Mouse (Mus musculus): ENCODE results near the gene Grin2c. TPM values are rescaled to one million over a fixed set of nuclear protein-coding genes. Genes with fewer than 3 reads are reported as not detected.

Grin2c gene
- polyA plus RNA-seq, 1 experiment from 2014 or later: not detected

DNA sequence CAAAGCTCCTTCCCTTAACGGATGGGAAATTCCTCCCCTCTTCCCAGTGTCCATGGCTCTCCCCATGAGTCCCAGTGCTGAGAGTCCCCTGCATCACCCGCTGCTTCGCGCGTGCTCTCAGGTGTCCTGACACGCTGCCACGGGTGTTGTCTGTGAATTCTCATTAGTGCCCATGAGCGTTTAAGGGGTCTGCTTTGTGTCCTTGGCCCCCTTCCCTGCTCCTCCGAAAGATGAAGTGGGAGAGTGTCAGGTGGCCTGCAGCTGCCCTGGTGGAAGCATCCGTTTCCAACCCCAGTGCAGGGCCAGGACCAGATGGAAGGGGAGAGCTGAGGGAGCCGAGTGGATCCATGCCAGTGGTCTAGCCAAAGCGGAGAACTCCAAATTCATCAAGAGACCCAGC, 58.9 kb downstream of the Grin2c start:
- WGBS: 83% methylated on average over 12 of the region's 12 CpGs
- peaks cover 31% of the 10 kb centered on the region for H3K36me3 ChIP-seq (replicated peaks)

DNA sequence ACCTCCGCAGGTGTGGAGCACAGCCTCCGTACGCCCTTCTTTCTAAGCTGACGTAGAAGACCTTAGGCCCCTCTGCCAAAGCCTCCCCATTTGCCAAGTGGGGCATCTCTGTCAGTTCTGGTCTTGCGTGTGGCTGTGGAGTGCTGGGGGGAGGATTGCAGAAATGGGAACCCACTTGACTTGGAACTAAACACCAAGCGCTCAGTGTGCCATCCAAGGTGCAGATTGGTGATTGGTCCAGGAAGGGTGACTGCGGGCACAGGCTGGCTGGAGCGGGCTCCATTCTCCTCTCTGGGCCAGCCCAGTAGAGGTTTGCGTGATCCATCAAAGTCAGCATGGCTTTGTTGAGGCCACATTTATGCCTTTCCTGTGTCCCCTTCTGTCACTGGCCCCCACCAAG, 64.3 kb downstream of the Grin2c start:
- no peak overlapping the region for H3K4me3 ChIP-seq (replicated peaks)
- H3K9ac ChIP-seq: no peak overlapping the region
- no peak overlapping the region for H3K4me2 ChIP-seq
- no peak for ATAC-seq (ENCODE audit: low FRiP score)
- no peaks in the 10 kb centered on the region; the same call in 1 of the 2 replicates for H3K4me1 ChIP-seq
- WGBS: 93% methylated on average over 9 of the region's 9 CpGs
- peaks cover 22% of the 10 kb centered on the region for H3K36me3 ChIP-seq (replicated peaks)
- H3K27me3 ChIP-seq: no peaks in the 10 kb centered on the region
- no peak overlapping the region for H3K27ac ChIP-seq
- H3K9me3 ChIP-seq: no peaks in the 10 kb centered on the region

More for the DNA sequence above, 58.9 kb downstream of the Grin2c start:
- H3K4me2 ChIP-seq: no peak overlapping the region
- H3K4me1 ChIP-seq: peaks cover 12% of the 10 kb centered on the region; the same call in 1 of the 2 replicates
- H3K4me3 ChIP-seq (replicated peaks): no peak overlapping the region
- H3K27me3 ChIP-seq: no peaks in the 10 kb centered on the region
- no peak overlapping the region for H3K27ac ChIP-seq
- no peak overlapping the region for H3K9ac ChIP-seq
- no peaks in the 10 kb centered on the region for H3K9me3 ChIP-seq
- no peak for ATAC-seq (ENCODE audit: low FRiP score)

- 16% methylated on average over 12 of the region's 12 CpGs for WGBS
- Histone ChIP-seq H3K9ac (no peak overlapping the region), H3K4me1 (no peaks in the 10 kb centered on the region; the same call in 1 of the 2 replicates), H3K4me2 (no peak overlapping the region), H3K27ac (no peak overlapping the region), H3K27me3 (no peaks in the 10 kb centered on the region), H3K36me3 (replicated peaks) (peaks cover 27% of the 10 kb centered on the region), H3K9me3 (no peaks in the 10 kb centered on the region), H3K4me3 (replicated peaks) (no peak overlapping the region)
- peak; percentile 88 for ATAC-seq (ENCODE audit: low FRiP score)
Observed at GRCm38 (mm10) chr11:115202316-115202715, 64.7 kb downstream of the Grin2c start.

DNA sequence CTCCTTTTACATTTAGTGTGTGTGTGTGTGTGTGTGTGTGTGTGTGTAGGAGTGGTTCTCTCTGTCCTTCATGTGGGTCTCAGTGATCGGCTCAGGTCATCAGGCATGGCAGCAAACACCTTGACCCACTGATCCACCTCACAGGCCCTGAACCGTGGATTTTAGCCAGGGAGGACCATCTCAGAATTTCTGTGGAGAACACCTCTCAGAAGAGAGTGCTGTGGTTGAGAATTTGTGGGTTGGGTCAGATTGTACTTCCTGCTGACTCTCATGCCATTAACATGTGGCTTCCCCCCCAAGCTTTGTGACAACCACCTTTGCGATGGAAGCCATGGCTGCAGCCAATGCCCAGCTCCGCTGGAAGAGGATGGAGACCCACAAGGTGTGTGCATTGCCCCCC, 66.5 kb downstream of the Grin2c start:
- 91% methylated on average over 4 of the region's 4 CpGs for WGBS
- Histone ChIP-seq H3K4me2 (no peak overlapping the region), H3K4me1 (no peaks in the 10 kb centered on the region; the same call in 1 of the 2 replicates), H3K4me3 (replicated peaks) (no peak overlapping the region), H3K9me3 (no peaks in the 10 kb centered on the region), H3K36me3 (replicated peaks) (peaks cover 15% of the 10 kb centered on the region), H3K27me3 (no peaks in the 10 kb centered on the region), H3K27ac (no peak overlapping the region), H3K9ac (no peak overlapping the region)
- ATAC-seq (ENCODE audit: low FRiP score): no peak

Small RNA genes lying within 50 kb of the gene (microRNA-seq; reads per million reads assigned to microRNA genes)
- gene Gm25837: not detected

Other genes starting within 250 kb of the Grin2c start
- not detected in 2 replicates for gene Cd300ld4, start 240.2 kb downstream of the Grin2c start, polyA plus RNA-seq (2016; fragmentation: Nextera tagmentation; extraction: Ambion mirVana)
- gene Cd300ld5, start 229.5 kb downstream of the Grin2c start, polyA plus RNA-seq (2016; fragmentation: Nextera tagmentation; extraction: Ambion mirVana): not detected in 2 replicates
- not detected in 2 replicates for gene Cd300ld3, start 218.8 kb downstream of the Grin2c start, polyA plus RNA-seq (2016; fragmentation: Nextera tagmentation; extraction: Ambion mirVana)
- not detected in 2 replicates for gene Cd300e, start 205.1 kb downstream of the Grin2c start, polyA plus RNA-seq (2016; fragmentation: Nextera tagmentation; extraction: Ambion mirVana)
- gene Rab37, start 175.8 kb downstream of the Grin2c start, polyA plus RNA-seq (2016; fragmentation: Nextera tagmentation; extraction: Ambion mirVana): 0.80 and 1.2 TPM in 2 replicates
- 0.19 TPM in 1 of 2 replicates, not detected in the other for gene Cd300lf, start 133.3 kb downstream of the Grin2c start, polyA plus RNA-seq (2016; fragmentation: Nextera tagmentation; extraction: Ambion mirVana)
- gene Slc9a3r1, start 103.9 kb downstream of the Grin2c start, polyA plus RNA-seq (2016; fragmentation: Nextera tagmentation; extraction: Ambion mirVana): 31.3 and 32.2 TPM in 2 replicates
- 7.9 and 8.4 TPM in 2 replicates for gene Tmem104, start 79.8 kb downstream of the Grin2c start, polyA plus RNA-seq (2016; fragmentation: Nextera tagmentation; extraction: Ambion mirVana)
- gene Nat9, start 79.4 kb downstream of the Grin2c start, polyA plus RNA-seq (2016; fragmentation: Nextera tagmentation; extraction: Ambion mirVana): 16.0 and 16.6 TPM in 2 replicates
- gene Fdxr, start 9.8 kb upstream of the Grin2c start, polyA plus RNA-seq (2016; fragmentation: Nextera tagmentation; extraction: Ambion mirVana): 16.9 and 17.4 TPM in 2 replicates
- gene Fads6, start 30.4 kb upstream of the Grin2c start, polyA plus RNA-seq (2016; fragmentation: Nextera tagmentation; extraction: Ambion mirVana): 0.26 and 0.37 TPM in 2 replicates
- gene Otop2, start 39.9 kb upstream of the Grin2c start, polyA plus RNA-seq (2016; fragmentation: Nextera tagmentation; extraction: Ambion mirVana): not detected in 2 replicates
- not detected in 2 replicates for gene Ush1g, start 54.8 kb upstream of the Grin2c start, polyA plus RNA-seq (2016; fragmentation: Nextera tagmentation; extraction: Ambion mirVana)
- not detected in 2 replicates for gene Otop3, start 67.5 kb upstream of the Grin2c start, polyA plus RNA-seq (2016; fragmentation: Nextera tagmentation; extraction: Ambion mirVana)
- 33.7 and 36.4 TPM in 2 replicates for gene Hid1, start 100.5 kb upstream of the Grin2c start, polyA plus RNA-seq (2016; fragmentation: Nextera tagmentation; extraction: Ambion mirVana)
- 28.3 and 29.6 TPM in 2 replicates for gene Cdr2l, start 114.7 kb upstream of the Grin2c start, polyA plus RNA-seq (2016; fragmentation: Nextera tagmentation; extraction: Ambion mirVana)
- 222 and 232 TPM in 2 replicates for gene Mrpl58, start 136.5 kb upstream of the Grin2c start, polyA plus RNA-seq (2016; fragmentation: Nextera tagmentation; extraction: Ambion mirVana)
- gene Atp5h, start 152.7 kb upstream of the Grin2c start, polyA plus RNA-seq (2016; fragmentation: Nextera tagmentation; extraction: Ambion mirVana): 843 and 857 TPM in 2 replicates
- gene Kctd2, start 152.9 kb upstream of the Grin2c start, polyA plus RNA-seq (2016; fragmentation: Nextera tagmentation; extraction: Ambion mirVana): 23.9 and 29.8 TPM in 2 replicates
- gene Trim80, start 173.3 kb upstream of the Grin2c start, polyA plus RNA-seq (2016; fragmentation: Nextera tagmentation; extraction: Ambion mirVana): not detected in 2 replicates
- gene Slc16a5, start 195.2 kb upstream of the Grin2c start, polyA plus RNA-seq (2016; fragmentation: Nextera tagmentation; extraction: Ambion mirVana): not detected in 2 replicates
- gene Armc7, start 208.4 kb upstream of the Grin2c start, polyA plus RNA-seq (2016; fragmentation: Nextera tagmentation; extraction: Ambion mirVana): 10.9 and 11.0 TPM in 2 replicates
- gene Nt5c, start 224.6 kb upstream of the Grin2c start, polyA plus RNA-seq (2016; fragmentation: Nextera tagmentation; extraction: Ambion mirVana): 72.0 and 80.3 TPM in 2 replicates
- 1,151 and 1,196 TPM in 2 replicates for gene Jpt1, start 247.1 kb upstream of the Grin2c start, polyA plus RNA-seq (2016; fragmentation: Nextera tagmentation; extraction: Ambion mirVana)